Mouse (Mus musculus): ENCODE measurements at regions not wholly inside any gene's neighbourhood (a gene's known extent, or its start where the extent isn't known, plus 50 kb on each side); places are given as distances from the start of the nearest gene placed in this dataset.

- Histone ChIP-seq H3K4me1 (replicated peaks; ENCODE audit: low read depth, low read length) (peaks cover 39% of the 10 kb centered on the region), H3K36me3 (ENCODE audit: insufficient read depth, low read length) (no peaks in the 10 kb centered on the region), H3K4me3 (replicated peaks; ENCODE audit: low read length) (no peak overlapping the region), H3K27me3 (ENCODE audit: insufficient read depth, low read length) (no peaks in the 10 kb centered on the region), H3K9me3 (ENCODE audit: low read length) (no peaks in the 10 kb centered on the region)
- TF ChIP-seq POU5F1 (IDR thresholded peaks at IDR 0.05; ENCODE audit: borderline replicate concordance, low read length) (no peak), CTCF (conservative IDR thresholded peaks at IDR 0.05; ENCODE audit: low read length) (no peak), NANOG (IDR thresholded peaks at IDR 0.05; ENCODE audit: borderline replicate concordance, low read length) (no peak)
Measured at GRCm38 (mm10) chr2:166482720-166483616, 230.7 kb downstream of the Prex1 start.

GRCm38 (mm10) chr2:166481774-166482173 lies 231.9 kb downstream of the Prex1 start:
- no peaks in the 10 kb centered on the region for H3K9me3 ChIP-seq (ENCODE audit: low read length)
- H3K27me3 ChIP-seq (ENCODE audit: insufficient read depth, low read length), result no peaks in the 10 kb centered on the region
- no peaks in the 10 kb centered on the region for H3K36me3 ChIP-seq (ENCODE audit: insufficient read depth, low read length)
- H3K4me3 ChIP-seq (replicated peaks; ENCODE audit: low read length), result no peak overlapping the region
- peaks cover 43% of the 10 kb centered on the region for H3K4me1 ChIP-seq (replicated peaks; ENCODE audit: low read depth, low read length)
- TF ChIP-seq POU5F1 (IDR thresholded peaks at IDR 0.05; ENCODE audit: borderline replicate concordance, low read length) (no peak), NANOG (IDR thresholded peaks at IDR 0.05; ENCODE audit: borderline replicate concordance, low read length) (no peak), CTCF (conservative IDR thresholded peaks at IDR 0.05; ENCODE audit: low read length) (no peak)

DNA sequence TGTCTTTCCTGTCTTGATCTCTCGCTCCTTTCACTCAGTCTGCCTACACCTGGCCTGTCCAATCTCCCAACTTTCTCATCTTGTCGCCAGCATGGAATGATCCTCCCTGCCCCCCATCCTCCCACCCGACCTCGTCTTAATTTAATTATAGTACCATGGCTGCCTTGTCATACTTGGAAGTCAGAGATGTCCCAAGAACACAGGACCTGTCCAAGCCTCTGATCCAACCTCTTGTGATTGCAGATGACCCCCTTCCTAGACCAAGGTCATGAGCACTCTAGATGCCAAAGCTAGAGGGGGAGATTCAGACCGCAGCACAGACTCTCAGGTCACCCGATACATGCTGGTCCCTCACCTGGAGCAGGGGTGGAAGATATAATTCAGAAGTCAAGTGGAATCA lies 232.3 kb downstream of the Prex1 start:
- no peaks in the 10 kb centered on the region for H3K27me3 ChIP-seq (ENCODE audit: insufficient read depth, low read length)
- no peaks in the 10 kb centered on the region for H3K9me3 ChIP-seq (ENCODE audit: low read length)
- TF ChIP-seq POU5F1 (IDR thresholded peaks at IDR 0.05; ENCODE audit: borderline replicate concordance, low read length) (no peak), NANOG (IDR thresholded peaks at IDR 0.05; ENCODE audit: borderline replicate concordance, low read length) (no peak)
- H3K4me3 ChIP-seq (replicated peaks; ENCODE audit: low read length), result no peak overlapping the region
- no peaks in the 10 kb centered on the region for H3K36me3 ChIP-seq (ENCODE audit: insufficient read depth, low read length)
- peaks cover 46% of the 10 kb centered on the region for H3K4me1 ChIP-seq (replicated peaks; ENCODE audit: low read depth, low read length)

GRCm38 (mm10) chr2:166480883-166481282 lies 232.7 kb downstream of the Prex1 start:
- Histone ChIP-seq H3K4me3 (replicated peaks; ENCODE audit: low read length) (no peak overlapping the region), H3K4me1 (replicated peaks; ENCODE audit: low read depth, low read length) (peaks cover 49% of the 10 kb centered on the region), H3K9me3 (ENCODE audit: low read length) (no peaks in the 10 kb centered on the region), H3K36me3 (ENCODE audit: insufficient read depth, low read length) (no peaks in the 10 kb centered on the region), H3K27me3 (ENCODE audit: insufficient read depth, low read length) (no peaks in the 10 kb centered on the region)
- TF ChIP-seq CTCF (conservative IDR thresholded peaks at IDR 0.05; ENCODE audit: low read length) (no peak), NANOG (IDR thresholded peaks at IDR 0.05; ENCODE audit: borderline replicate concordance, low read length) (no peak), POU5F1 (IDR thresholded peaks at IDR 0.05; ENCODE audit: borderline replicate concordance, low read length) (no peak)

DNA sequence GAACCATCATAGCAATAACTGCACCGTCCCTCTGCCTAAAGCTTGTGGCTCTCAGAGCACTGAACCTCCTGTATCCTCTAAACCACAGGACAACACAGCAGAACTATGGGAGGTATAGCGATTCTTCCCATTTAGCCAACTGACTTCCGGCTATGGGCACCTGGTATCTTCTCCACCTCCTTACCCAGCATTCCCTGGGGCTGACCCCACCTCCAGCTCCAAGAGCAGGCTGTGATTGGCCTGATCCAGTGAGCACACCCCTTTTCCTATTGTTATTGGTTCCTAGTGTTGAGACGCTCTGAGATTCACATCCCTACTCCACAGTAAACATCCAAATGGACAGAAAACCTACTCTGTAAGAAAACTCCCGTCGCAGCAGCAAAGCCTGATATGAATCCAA lies 236.7 kb downstream of the Prex1 start:
- H3K9me3 ChIP-seq (ENCODE audit: low read length), result no peaks in the 10 kb centered on the region
- TF ChIP-seq POU5F1 (IDR thresholded peaks at IDR 0.05; ENCODE audit: borderline replicate concordance, low read length) (no peak), NANOG (IDR thresholded peaks at IDR 0.05; ENCODE audit: borderline replicate concordance, low read length) (no peak), CTCF (conservative IDR thresholded peaks at IDR 0.05; ENCODE audit: low read length) (no peak)
- no peaks in the 10 kb centered on the region for H3K36me3 ChIP-seq (ENCODE audit: insufficient read depth, low read length)
- no peak overlapping the region for H3K4me3 ChIP-seq (replicated peaks; ENCODE audit: low read length)
- peaks cover 4% of the 10 kb centered on the region; the same call in 1 of the 2 replicates for H3K27me3 ChIP-seq (ENCODE audit: insufficient read depth, low read length)
- peaks cover 50% of the 10 kb centered on the region for H3K4me1 ChIP-seq (replicated peaks; ENCODE audit: low read depth, low read length)

- no peak for TF ChIP-seq NANOG (IDR thresholded peaks at IDR 0.05; ENCODE audit: borderline replicate concordance, low read length)
- TF ChIP-seq CTCF (conservative IDR thresholded peaks at IDR 0.05; ENCODE audit: low read length), result no peak
- TF ChIP-seq POU5F1 (IDR thresholded peaks at IDR 0.05; ENCODE audit: borderline replicate concordance, low read length), result no peak
- H3K9me3 ChIP-seq (ENCODE audit: low read length), result no peaks in the 10 kb centered on the region
- H3K27me3 ChIP-seq (ENCODE audit: insufficient read depth, low read length), result peaks cover 4% of the 10 kb centered on the region; the same call in 1 of the 2 replicates
- peaks cover 50% of the 10 kb centered on the region for H3K4me1 ChIP-seq (replicated peaks; ENCODE audit: low read depth, low read length)
- H3K4me3 ChIP-seq (replicated peaks; ENCODE audit: low read length), result no peak overlapping the region
- H3K36me3 ChIP-seq (ENCODE audit: insufficient read depth, low read length), result no peaks in the 10 kb centered on the region
Measured at GRCm38 (mm10) chr2:166475624-166476023, 238.0 kb downstream of the Prex1 start.

DNA sequence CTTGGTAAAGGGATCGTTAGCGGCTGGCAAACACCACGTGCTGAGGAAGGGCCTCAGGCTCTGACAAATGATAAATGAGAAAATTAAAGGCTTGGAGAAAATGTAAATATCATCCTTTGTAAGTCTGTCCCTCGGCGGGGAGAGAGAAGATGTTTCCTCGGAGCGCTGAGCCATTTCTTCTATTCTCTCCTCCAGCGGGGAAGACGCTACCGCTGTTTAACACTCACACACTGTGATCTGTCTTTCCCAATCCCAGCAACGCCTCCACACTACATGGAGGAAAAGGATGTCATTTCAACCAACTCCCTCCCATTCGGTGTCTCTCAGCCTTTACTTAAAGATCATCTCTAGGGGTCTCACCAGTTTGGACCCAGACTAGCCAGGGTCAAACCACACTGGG lies 239.0 kb downstream of the Prex1 start:
- TF ChIP-seq POU5F1 (IDR thresholded peaks at IDR 0.05; ENCODE audit: borderline replicate concordance, low read length), result no peak
- TF ChIP-seq CTCF (conservative IDR thresholded peaks at IDR 0.05; ENCODE audit: low read length), result no peak
- TF ChIP-seq NANOG (IDR thresholded peaks at IDR 0.05; ENCODE audit: borderline replicate concordance, low read length), result no peak
- Histone ChIP-seq H3K27me3 (ENCODE audit: insufficient read depth, low read length) (peaks cover 4% of the 10 kb centered on the region; the same call in 1 of the 2 replicates), H3K36me3 (ENCODE audit: insufficient read depth, low read length) (no peaks in the 10 kb centered on the region), H3K9me3 (ENCODE audit: low read length) (no peaks in the 10 kb centered on the region), H3K4me1 (replicated peaks; ENCODE audit: low read depth, low read length) (peaks cover 50% of the 10 kb centered on the region), H3K4me3 (replicated peaks; ENCODE audit: low read length) (no peak overlapping the region)

GRCm38 (mm10) chr2:166471257-166471753 lies 242.3 kb downstream of the Prex1 start:
- H3K9me3 ChIP-seq (ENCODE audit: low read length), result no peaks in the 10 kb centered on the region
- TF ChIP-seq NANOG (IDR thresholded peaks at IDR 0.05; ENCODE audit: borderline replicate concordance, low read length) (no peak), CTCF (conservative IDR thresholded peaks at IDR 0.05; ENCODE audit: low read length) (no peak), POU5F1 (IDR thresholded peaks at IDR 0.05; ENCODE audit: borderline replicate concordance, low read length) (no peak)
- H3K27me3 ChIP-seq (ENCODE audit: insufficient read depth, low read length), result peaks cover 7% of the 10 kb centered on the region; the same call in 1 of the 2 replicates
- H3K36me3 ChIP-seq (ENCODE audit: insufficient read depth, low read length), result no peaks in the 10 kb centered on the region
- peaks cover 21% of the 10 kb centered on the region for H3K4me1 ChIP-seq (replicated peaks; ENCODE audit: low read depth, low read length)
- H3K4me3 ChIP-seq (replicated peaks; ENCODE audit: low read length), result no peak overlapping the region
